Mouse (Mus musculus) ovary, adult 10 weeks (tissue): ENCODE results near the gene Nwd1. TPM values are rescaled to one million over a fixed set of nuclear protein-coding genes. Genes with fewer than 3 reads are reported as not detected.

Experiments used
- polyA plus RNA-seq: library from polyadenylated mRNA; stranded (reverse); fragments of 350-450 nt; fragmentation: Illumina TruSeq; extraction: RNeasy Lipid Tissue Mini Kit (QIAGEN cat#74804); gene quantifications from one replicate; pipeline ENCODE4 v1.2.3, GENCODE M21; 2014

Gene Nwd1
- polyA plus RNA-seq: 1.3 TPM

DNA sequence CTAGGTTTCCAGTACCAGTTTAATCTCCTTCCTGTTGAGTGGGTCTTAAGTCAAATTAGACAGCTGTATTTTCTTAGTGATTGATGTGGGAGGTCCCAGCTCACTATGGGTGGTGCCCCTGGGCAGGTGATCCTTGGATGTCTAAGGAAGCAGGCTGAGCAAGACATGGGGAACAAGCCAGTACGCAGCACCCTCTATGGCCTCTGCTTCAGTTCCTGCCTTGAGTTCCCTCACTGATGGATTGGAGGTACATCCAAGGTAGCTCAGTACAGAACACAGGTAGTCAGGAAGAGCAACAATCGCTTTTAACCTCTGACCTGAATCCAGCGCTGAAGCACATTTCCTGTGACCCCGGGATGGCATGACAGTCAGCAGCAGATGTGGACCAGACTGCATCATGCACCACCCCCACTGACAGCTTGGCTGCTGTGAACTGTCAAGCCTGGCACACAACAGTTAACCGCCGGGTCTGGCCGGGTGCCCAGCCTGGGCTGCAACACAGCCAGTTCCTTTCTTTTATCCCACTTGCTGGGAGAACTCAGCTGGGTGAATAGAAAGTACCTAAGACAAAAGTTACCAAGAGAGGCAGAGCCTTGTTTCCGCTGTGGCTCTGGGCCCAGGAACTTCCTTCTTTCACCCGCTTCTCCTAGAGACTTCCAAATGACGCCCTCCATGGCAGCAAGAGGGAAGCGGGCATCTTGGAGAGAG, at the start of gene Nwd1:
TSS of gene Nwd1 (plus strand) at position 652 of the 708 bp plus-strand sequence.

DNA sequence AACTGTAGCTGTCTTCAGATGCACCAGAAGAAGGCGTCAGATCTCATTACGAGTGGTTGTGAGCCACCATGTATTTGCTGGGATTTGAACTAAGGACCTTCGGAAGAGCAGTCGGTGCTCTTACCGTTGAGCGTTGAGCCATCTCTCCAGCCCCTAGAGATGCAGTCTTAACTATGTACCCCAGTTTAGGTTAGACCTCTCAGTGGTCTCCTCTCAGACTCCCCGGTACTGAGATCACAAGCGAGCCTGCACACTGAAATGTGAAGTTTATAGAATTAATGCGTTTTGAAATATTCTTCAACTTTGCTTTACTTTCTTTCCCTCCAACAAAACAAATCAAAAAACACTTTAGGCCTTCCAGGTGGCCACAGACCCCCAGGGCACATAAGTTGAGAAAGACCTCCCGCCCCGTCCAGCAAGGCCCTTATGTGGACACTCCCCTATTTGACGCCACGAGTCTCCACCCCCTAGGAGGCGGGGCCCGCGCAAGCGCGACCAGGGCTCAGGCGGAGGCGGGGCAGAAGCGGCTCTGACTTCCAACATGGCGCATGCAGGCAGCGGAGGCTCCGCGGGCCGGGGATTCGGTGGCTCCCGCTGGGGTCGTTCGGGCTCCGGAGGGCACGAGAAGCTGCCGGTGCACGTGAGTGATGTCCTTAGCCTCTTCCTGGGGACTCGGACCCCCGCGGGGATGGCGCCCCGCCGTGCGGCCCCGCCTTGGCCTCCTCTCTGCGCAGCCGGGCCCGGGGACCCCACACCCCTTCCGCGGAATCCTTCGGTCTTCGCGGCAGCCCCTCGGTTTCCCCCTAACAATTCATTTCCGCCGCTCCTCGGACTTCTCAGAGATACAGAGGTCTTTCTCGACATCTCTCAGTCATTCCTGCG, 76.5 kb downstream of the Nwd1 start, which contains the start of gene Sin3b:
TSS of gene Sin3b (plus strand) at position 517 of the 882 bp plus-strand sequence.

DNA sequence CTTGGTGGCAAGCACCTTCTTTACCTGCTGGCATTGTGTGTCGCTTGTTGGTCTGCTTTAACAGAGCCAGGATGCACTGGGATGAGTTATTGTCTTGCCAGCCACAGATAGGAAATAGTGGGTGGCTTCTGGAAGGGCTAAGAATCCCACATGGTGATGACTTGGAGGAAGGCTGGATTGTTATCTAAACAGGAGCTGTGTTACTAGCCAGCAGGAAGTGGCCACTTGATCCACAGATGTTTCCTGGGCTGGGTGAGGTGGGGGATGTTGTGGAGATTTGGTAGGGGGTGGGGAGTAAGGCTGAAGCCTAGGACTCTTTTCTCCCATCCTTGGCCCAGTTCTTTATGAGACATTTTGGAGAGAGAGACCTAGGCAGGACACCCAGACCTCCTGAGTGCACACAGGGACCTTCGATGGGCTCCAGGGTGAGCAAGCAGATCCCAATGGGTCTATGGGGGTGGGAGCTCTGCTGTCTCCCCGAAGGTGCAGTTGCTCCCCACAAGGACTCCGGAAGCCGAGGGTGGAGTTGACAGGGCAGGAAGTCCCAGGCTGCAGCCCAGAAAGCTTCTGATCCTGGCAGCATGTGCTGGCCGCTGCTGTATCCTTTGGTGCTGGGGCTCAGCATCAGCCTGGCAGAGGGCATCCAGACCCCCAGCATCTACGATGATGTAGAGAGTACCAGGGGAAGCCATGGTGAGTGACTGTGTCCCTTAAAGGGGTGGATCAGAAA, 115.0 kb downstream of the Nwd1 start, which contains the start of gene F2rl3:
TSS of gene F2rl3 (plus strand) at position 559 of the 730 bp plus-strand sequence.

Other genes with a start within 250 kb of the Nwd1 start
- 37.0 TPM for gene Eps15l1, start 225.3 kb upstream of the Nwd1 start, polyA plus RNA-seq
- 5.4 TPM for gene Calr3, start 202.8 kb upstream of the Nwd1 start, polyA plus RNA-seq
- gene 1700030K09Rik, start 202.8 kb upstream of the Nwd1 start, polyA plus RNA-seq: 0.80 TPM
- 5.6 TPM for gene Cherp, start 171.5 kb upstream of the Nwd1 start, polyA plus RNA-seq
- 23.1 TPM for gene Slc35e1, start 154.1 kb upstream of the Nwd1 start, polyA plus RNA-seq
- gene Med26, start 98.4 kb upstream of the Nwd1 start, polyA plus RNA-seq: 2.3 TPM
- gene Smim7, start 75.6 kb upstream of the Nwd1 start, polyA plus RNA-seq: 49.8 TPM
- gene Tmem38a, start 74.7 kb upstream of the Nwd1 start, polyA plus RNA-seq: 0.97 TPM
- gene Sin3b, start 76.6 kb downstream of the Nwd1 start, polyA plus RNA-seq: 12.5 TPM
- not detected for gene F2rl3, start 115.2 kb downstream of the Nwd1 start, polyA plus RNA-seq